Mouse (Mus musculus): ENCODE data around the gene Snd1. TPM values are rescaled to one million over a fixed set of nuclear protein-coding genes. Genes with fewer than 3 reads are reported as not detected.

Gene Snd1
- total RNA-seq, 2 experiments from 2014 or later: 80.2 to 83.3 TPM

DNA sequence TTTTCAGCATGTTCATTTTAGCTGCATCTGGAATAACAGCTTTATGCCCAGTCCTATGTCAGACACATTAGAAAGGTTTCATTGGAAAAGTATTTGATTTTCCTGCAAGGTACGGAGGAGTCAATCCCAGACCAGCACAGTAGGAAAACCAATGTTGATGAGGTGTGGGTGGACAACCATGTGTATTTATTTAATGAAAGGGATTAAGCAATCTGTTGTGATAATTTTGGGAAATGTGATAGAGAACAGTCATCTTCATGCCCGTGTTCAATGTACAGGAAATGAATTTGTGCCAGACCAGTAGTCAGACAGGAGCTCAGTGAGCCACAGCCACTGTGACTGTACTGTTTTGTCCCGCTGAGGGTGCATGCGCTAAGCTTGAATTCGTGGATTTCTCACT, 212.8 kb downstream of the Snd1 start:
- DNase-seq (ENCODE audit: low spot score in 2 of 2): no peak

DNA sequence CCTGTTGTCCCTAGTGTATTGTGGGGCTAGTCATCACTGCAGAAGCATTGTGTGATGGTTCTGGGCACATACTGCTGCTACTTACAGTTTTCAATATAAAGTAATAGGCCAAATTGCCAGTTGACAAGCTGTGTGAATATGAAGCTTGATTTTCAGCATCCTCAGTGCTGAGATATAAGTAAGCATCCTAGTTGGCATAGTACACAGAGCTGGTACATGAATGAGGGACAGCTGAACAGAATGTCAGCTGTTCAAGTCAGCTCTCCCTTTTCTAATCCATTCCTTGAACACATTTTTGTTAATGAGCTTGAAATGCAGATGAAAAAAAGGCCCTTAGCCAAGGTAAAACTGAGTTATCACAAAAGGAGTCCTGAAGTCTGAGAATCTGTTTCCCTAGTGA, 217.7 kb downstream of the Snd1 start:
- no peak for DNase-seq (ENCODE audit: low spot score in 2 of 2)

DNA sequence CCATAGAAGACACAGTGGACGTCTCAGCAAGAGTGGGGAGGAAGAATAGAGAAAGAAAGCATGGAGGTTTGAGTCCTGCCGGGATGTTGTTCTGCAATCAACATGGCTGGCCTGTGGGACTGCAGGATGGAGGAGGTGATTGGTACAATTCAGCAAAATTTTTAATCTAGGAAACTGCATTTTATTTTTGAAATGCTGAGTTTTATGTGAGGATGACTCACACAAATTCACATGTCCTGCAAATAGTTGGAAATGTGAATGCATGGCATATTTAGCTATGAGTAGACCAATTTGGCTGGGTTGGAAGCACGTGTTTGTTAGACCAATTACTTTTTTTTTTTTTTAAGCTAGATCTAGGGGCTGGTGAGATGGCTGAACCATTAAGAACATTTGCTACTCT, 222.3 kb downstream of the Snd1 start:
- no peak for DNase-seq (ENCODE audit: low spot score in 2 of 2)

GRCm38 (mm10) chr6:28704612-28705011, 229.7 kb downstream of the Snd1 start:
- DNase-seq (ENCODE audit: low spot score in 2 of 2): no peak

- DNase-seq (ENCODE audit: low spot score in 2 of 2): no peak
Measured at GRCm38 (mm10) chr6:28705384-28706107, 230.6 kb downstream of the Snd1 start.

DNA sequence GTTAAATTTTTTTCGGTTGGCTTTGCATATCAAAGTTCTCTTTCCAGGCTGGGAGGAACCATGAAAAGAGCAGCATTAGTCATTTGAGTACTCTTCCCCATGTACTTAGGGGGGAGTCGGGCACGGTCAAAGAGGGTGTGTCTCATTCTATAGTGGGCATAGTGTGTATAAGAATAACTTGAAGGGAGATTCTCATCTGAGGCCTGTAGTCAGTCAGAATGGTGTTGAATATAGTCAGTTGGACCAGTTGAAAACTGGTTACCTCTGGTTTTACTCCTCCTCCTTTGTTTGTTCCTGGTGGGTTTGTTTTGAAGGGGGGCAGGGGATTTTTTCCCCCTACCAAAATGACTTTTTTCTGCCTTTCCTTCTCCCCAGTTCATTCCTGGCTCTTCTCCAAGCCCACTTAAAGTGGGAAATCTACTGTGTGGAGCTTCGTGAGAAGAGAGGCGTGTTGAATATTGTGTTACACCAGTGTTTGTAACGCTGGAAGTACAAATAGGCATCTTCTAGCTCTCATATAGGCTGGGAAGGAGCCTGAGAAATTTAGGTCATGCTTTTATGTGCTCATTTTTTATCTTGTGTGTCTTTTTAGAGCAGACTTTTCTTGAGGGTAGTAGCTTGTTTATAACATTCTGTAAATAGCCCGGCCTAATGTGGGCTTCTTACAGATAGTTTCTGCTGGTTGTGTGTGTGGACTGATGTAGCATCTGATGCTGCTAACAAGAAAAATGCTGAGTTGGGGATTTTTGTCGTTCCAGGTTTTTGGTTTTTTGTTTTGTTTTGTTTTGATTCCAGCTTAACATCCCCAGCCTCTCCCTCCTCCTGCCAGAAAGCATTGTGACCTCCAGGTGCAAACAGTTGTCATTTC, 231.4 kb downstream of the Snd1 start:
- DNase-seq (ENCODE audit: low spot score in 2 of 2): no peak

GRCm38 (mm10) chr6:28706976-28707592, 232.1 kb downstream of the Snd1 start:
- DNase-seq (ENCODE audit: low spot score in 2 of 2): no peak

- no peak for DNase-seq (ENCODE audit: low spot score in 2 of 2)
Measured at GRCm38 (mm10) chr6:28710035-28710434, 235.1 kb downstream of the Snd1 start.

GRCm38 (mm10) chr6:28717203-28717844, 242.4 kb downstream of the Snd1 start:
- no peak for DNase-seq (ENCODE audit: low spot score in 2 of 2)

DNA sequence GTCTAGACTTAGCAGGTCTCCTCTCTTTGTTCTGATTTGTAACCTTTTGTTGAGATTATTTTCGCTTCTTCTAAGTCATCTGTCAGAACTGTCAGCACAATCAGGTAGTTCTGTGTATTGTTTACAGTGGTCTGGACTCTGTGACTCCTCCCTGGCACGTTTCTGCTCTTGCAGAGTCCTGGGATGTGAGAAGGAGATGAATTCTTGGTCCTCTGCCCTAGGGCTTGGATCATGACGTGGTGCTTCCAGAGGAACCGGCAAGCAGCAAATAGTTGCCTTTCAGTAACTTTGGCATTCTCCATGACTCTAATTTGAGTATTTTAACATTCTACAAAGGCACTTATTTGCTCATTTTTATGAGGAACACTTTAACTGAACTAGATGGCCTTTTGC, 242.9 kb downstream of the Snd1 start:
- DNase-seq (ENCODE audit: low spot score in 2 of 2): no peak

DNA sequence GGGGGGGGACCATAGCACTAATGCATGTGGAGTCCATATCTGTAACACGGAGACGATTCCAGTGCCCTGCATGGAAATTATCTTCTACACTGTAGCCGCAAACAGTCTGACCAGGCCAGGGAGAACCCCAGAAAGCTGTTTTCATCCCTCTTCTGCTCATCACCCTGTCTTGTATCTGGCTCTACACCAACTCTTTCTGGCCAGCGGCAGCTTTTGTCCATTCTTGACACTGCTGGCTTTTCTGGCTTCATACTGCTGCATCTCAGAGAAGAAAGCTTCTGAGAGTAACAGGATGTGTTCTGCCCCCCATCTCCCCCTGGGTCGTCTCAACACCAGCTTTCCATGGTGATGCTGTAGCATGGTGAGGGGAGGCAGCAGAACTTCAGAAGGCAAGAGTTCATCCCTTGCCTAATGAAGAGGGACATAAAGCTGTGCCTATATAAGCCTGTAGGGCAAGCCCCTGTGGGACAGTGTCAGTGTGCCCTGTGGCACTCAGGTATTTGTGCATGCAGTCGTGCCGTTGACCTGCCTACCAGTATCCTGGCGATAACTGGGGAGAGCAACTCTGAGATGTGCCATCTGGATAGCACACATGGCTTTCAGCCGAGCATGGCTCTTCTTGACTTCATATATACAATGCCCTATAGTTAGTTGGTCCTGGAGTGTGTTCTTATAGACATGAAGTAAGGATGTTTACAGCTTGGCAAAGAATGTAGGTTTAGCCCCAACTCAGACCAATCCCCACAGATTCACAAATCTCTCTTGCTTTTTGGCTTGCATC, 245.6 kb downstream of the Snd1 start:
- DNase-seq (ENCODE audit: low spot score in 2 of 2): no peak

- DNase-seq (ENCODE audit: low spot score in 2 of 2): no peak
Measured at GRCm38 (mm10) chr6:28723059-28723458, 248.1 kb downstream of the Snd1 start.

- no peak for DNase-seq (ENCODE audit: low spot score in 2 of 2)
Measured at GRCm38 (mm10) chr6:28724776-28725175, 249.8 kb downstream of the Snd1 start.

DNA sequence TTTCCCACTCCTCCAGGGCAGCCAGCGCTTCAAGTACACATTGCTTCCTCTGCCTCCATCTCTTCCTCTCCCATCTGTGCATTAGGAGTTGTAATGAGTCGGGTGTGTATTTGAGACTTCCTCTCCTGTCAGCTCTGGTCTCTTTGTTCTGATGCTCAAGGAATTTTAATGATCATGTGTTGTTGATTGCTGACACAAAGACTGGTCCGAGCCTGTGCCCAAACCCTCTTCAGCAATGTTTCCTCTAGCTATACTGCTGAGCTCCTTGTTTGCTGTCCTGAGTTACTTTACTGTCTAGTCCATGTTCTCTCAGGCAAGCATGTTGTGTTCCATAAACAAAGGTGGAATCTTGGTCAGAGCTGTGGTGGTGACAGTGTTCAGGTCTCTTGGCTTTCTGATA, 254.3 kb downstream of the Snd1 start:
- no peak for DNase-seq (ENCODE audit: low spot score in 2 of 2)

GRCm38 (mm10) chr6:28729649-28730048, 254.7 kb downstream of the Snd1 start:
- DNase-seq (ENCODE audit: low spot score in 2 of 2): no peak

DNA sequence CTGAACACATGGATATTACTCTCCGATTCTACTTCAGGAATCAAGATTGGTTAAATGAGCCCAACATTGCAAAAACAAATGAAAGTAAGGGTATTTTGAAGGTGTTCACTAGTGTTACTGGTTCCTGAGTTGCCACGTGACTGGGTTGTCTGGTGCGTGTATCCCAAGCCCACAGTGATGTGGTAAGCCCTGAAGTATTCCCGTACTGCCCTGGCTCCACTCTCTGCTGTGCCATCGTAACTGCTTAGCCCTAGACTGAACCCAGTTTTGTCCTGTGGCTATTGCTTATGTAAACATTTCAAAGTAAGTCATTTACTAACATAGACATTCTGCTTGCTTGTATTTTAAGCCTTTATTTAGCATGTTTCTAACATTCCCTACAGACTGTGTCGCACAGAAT, 256.3 kb downstream of the Snd1 start:
- no peak for DNase-seq (ENCODE audit: low spot score in 2 of 2)

- no peak for DNase-seq (ENCODE audit: low spot score in 2 of 2)
Measured at GRCm38 (mm10) chr6:28733884-28734647, 259.1 kb downstream of the Snd1 start.

DNA sequence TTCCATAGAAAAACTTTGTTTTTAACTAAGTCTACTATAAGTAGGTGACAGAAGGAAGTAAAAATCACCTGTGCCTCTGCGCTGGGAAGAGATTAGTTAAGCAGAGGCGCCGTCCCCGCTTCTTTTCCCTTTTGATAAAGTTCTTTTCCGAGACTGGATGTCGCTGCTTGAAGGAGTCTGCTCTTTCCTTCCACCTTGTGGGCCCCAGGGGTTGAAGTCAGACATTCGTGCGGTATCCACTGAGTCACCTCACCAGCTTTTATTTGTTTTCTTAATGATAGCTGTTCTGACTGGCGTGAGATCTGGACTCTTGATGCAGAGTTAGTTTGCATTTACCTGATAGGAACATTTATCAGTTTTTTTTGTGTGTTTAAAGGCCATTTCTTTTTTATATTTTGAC, 260.2 kb downstream of the Snd1 start:
- no peak for DNase-seq (ENCODE audit: low spot score in 2 of 2)

GRCm38 (mm10) chr6:28736665-28737064, 261.7 kb downstream of the Snd1 start:
- no peak for DNase-seq (ENCODE audit: low spot score in 2 of 2)

GRCm38 (mm10) chr6:28737601-28738000, 262.7 kb downstream of the Snd1 start:
- no peak for DNase-seq (ENCODE audit: low spot score in 2 of 2)
